Mouse (Mus musculus) liver, embryonic 16.5 days (tissue): ENCODE measurements around the gene Gm42906. TPM values are rescaled to one million over a fixed set of nuclear protein-coding genes. Genes with fewer than 3 reads are reported as not detected.

Source experiments
- ATAC-seq: fragments of 200-750 bp; cut with Nextera tagmentation; 2 replicates; pipeline ENCODE4 v1.8.0; 2017; ENCODE audit warnings: low read depth, mild to moderate bottlenecking, moderate number of reproducible peaks, moderate library complexity
- H3K27ac ChIP-seq: fragments of 300-500 bp; sonication (generic); 2 replicates; pipeline ENCODE4 v1.5.1; 2014; ENCODE audit warnings: mild to moderate bottlenecking, low read length
- H3K27me3 ChIP-seq: fragments of 300-500 bp; sonication (generic); 2 replicates; pipeline ENCODE4 v1.6.1; 2014; ENCODE audit warnings: low read depth, low read length, mixed read lengths; ENCODE audit not compliant: control insufficient read depth, insufficient read depth
- H3K36me3 ChIP-seq: fragments of 300-500 bp; sonication (generic); 2 replicates; pipeline ENCODE4 v1.6.1; 2014; ENCODE audit warnings: mild to moderate bottlenecking; ENCODE audit not compliant: control insufficient read depth, insufficient read depth
- H3K4me1 ChIP-seq: fragments of 300-500 bp; sonication (generic); 2 replicates; pipeline ENCODE4 v1.6.1; 2014; ENCODE audit warnings: low read depth, low read length, mixed read lengths; ENCODE audit not compliant: control insufficient read depth
- H3K4me2 ChIP-seq: fragments of 300-500 bp; sonication (generic); 2 replicates; pipeline ENCODE4 v1.6.1; 2014; ENCODE audit warnings: low read depth, low read length, mixed read lengths
- H3K4me3 ChIP-seq: fragments of 300-500 bp; sonication (generic); 2 replicates; pipeline ENCODE4 v1.5.1; 2014; ENCODE audit warnings: low read depth, mild to moderate bottlenecking, low read length
- H3K9ac ChIP-seq: fragments of 300-500 bp; sonication (generic); 2 replicates; pipeline ENCODE4 v1.6.1; 2014; ENCODE audit warnings: low read depth, low read length
- H3K9me3 ChIP-seq: fragments of 300-500 bp; sonication (generic); replicated peaks from 2 replicates; pipeline ENCODE4 v1.6.1; 2016; ENCODE audit warnings: low read length; ENCODE audit not compliant: control insufficient read depth
- WGBS: fragments of 180-500 bp; shearing (Covaris S2); extraction: QIAGEN DNeasy Blood & Tissue Kit; methylation state at CpG from one replicate; pipeline ENCODE4 v1.1.7; 2014; ENCODE audit not compliant: insufficient replicate concordance; 5-methylcytosine and 5-hydroxymethylcytosine counted together
- polyA plus RNA-seq: library from polyadenylated mRNA; unstranded; fragments of >200 nt; fragmentation: Nextera tagmentation; extraction: Ambion mirVana; gene quantifications from 2 replicates; pipeline ENCODE4 v1.2.1, GENCODE M21; 2015

The Gm42906 gene
- polyA plus RNA-seq = not detected in 2 replicates

- Histone ChIP-seq H3K9ac (no peak within 1 kb of the TSS), H3K27ac (no peak within 1 kb of the TSS), H3K4me2 (no peak within 1 kb of the TSS), H3K27me3 (no peaks in the 10 kb centered on the region), H3K4me1 (peaks cover 3% of the 10 kb centered on the region; the same call in 1 of the 2 replicates), H3K36me3 (no peaks in the 10 kb centered on the region), H3K4me3 (no peak within 1 kb of the TSS), H3K9me3 (no peaks in the 10 kb centered on the region)
- ATAC-seq = peak; percentile 47; the same call in 1 of the 2 replicates
- 30% methylated on average over 3 of the region's 3 CpGs for WGBS
Measured at GRCm38 (mm10) chr5:151428113-151428756, at the start of gene Gm42906. TSS of gene Gm42906 (minus strand) at chr5:151428163.

- no peak overlapping the region for H3K27ac ChIP-seq
Measured at GRCm38 (mm10) chr5:151445695-151446094, 17.7 kb upstream of the Gm42906 start.

DNA sequence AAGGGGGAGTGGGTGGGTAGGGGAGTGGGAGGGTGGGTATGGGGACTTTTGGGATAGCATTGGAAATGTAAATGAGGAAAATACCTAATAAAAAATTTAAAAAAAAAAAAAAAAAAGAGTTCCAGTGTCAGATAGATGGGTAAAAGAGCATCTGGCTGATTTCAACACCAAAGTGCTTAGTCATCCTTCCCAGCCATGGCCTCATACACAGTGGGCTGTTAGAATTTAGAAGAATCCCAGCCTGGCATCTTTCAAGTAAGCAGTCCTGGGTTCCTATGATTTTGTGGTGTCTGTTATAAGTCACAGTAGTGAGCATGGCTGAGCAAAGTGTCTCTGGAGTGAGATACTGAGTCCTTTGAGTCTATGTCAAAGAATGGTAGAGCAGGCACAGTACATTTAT lies 7.1 kb upstream of the Gm42906 start:
- no peak overlapping the region for H3K4me2 ChIP-seq
- H3K4me1 ChIP-seq = no peaks in the 10 kb centered on the region
- ATAC-seq = peak; percentile 35; the same call in 1 of the 2 replicates
- H3K27ac ChIP-seq = no peak overlapping the region
- H3K27me3 ChIP-seq = no peaks in the 10 kb centered on the region
- no peak overlapping the region for H3K9ac ChIP-seq
- H3K36me3 ChIP-seq = no peaks in the 10 kb centered on the region
- H3K4me3 ChIP-seq = no peak overlapping the region
- no peaks in the 10 kb centered on the region for H3K9me3 ChIP-seq

More at GRCm38 (mm10) chr5:151445695-151446094, 17.7 kb upstream of the Gm42906 start:
- H3K27me3 ChIP-seq = no peaks in the 10 kb centered on the region
- H3K36me3 ChIP-seq = no peaks in the 10 kb centered on the region
- H3K4me2 ChIP-seq = no peak overlapping the region
- H3K4me3 ChIP-seq = no peak overlapping the region
- H3K4me1 ChIP-seq = no peaks in the 10 kb centered on the region
- H3K9ac ChIP-seq = no peak overlapping the region
- no peaks in the 10 kb centered on the region for H3K9me3 ChIP-seq
- no peak for ATAC-seq

DNA sequence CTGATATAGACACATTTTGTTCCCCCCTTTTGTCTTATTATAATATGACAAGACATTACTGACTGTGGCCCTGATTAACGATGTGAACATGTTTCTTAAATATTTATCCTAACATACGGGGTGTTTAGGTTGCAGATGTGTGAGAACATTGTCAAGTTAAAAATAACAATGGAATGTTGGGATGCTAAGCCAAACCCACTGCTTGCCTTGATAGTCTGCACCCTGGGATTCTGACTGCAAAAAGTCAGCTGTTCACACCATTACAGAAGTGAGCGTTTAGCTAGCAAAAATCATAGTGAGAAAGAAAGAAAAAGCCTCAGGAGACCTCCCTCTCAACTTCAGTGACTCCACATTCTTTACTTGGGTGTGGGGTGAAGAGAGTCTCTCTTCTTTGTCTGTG lies 1.5 kb downstream of the Gm42906 start:
- WGBS = 59% methylated on average over 3 of the region's 3 CpGs
- Histone ChIP-seq H3K36me3 (no peaks in the 10 kb centered on the region), H3K4me2 (no peak overlapping the region), H3K4me3 (no peak overlapping the region), H3K9ac (no peak overlapping the region), H3K27ac (no peak overlapping the region), H3K9me3 (no peaks in the 10 kb centered on the region), H3K4me1 (peaks cover 3% of the 10 kb centered on the region; the same call in 1 of the 2 replicates), H3K27me3 (no peaks in the 10 kb centered on the region)
- no peak for ATAC-seq

- Histone ChIP-seq H3K36me3 (no peaks in the 10 kb centered on the region), H3K4me3 (no peak overlapping the region), H3K9ac (no peak overlapping the region), H3K27ac (no peak overlapping the region), H3K27me3 (no peaks in the 10 kb centered on the region), H3K9me3 (no peaks in the 10 kb centered on the region), H3K4me2 (no peak overlapping the region), H3K4me1 (peaks cover 15% of the 10 kb centered on the region)
- no peak for ATAC-seq
- 80% methylated on average over 6 of the region's 6 CpGs for WGBS
Measured at GRCm38 (mm10) chr5:151422692-151423091, 5.3 kb downstream of the Gm42906 start.

DNA sequence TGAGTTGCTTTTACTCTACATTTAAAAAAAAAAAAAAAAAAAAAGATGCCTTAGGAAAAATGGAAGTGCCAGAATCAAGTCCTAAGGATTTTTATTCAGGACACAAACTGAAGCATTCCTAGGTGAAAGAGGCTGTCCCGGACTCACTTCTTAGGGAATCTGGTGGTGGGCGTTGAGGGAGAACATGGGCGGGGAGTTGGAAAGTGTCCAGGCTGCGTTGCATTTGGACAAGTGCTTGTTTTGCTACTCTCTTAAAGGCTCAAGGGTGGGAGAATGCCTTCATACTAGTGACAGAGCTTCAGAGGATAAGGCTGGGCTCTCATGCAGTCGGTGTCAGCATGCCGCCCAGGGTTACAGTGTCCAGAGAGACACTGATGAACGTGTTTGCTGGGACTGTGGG lies 6.1 kb downstream of the Gm42906 start:
- no peaks in the 10 kb centered on the region for H3K36me3 ChIP-seq
- H3K9me3 ChIP-seq = no peaks in the 10 kb centered on the region
- H3K4me3 ChIP-seq = no peak overlapping the region
- 72% methylated on average over 7 of the region's 7 CpGs for WGBS
- peaks cover 23% of the 10 kb centered on the region for H3K4me1 ChIP-seq
- no peak overlapping the region for H3K4me2 ChIP-seq
- no peak for ATAC-seq
- no peaks in the 10 kb centered on the region for H3K27me3 ChIP-seq
- no peak overlapping the region for H3K9ac ChIP-seq
- no peak overlapping the region for H3K27ac ChIP-seq

- H3K9me3 ChIP-seq = no peaks in the 10 kb centered on the region
- peak overlapping the region; percentile 34; the same call in 1 of the 2 replicates for H3K27ac ChIP-seq
- no peak overlapping the region for H3K9ac ChIP-seq
- no peaks in the 10 kb centered on the region for H3K27me3 ChIP-seq
- H3K4me2 ChIP-seq = peak overlapping the region; percentile 44
- peak; percentile 91 for ATAC-seq
- no peak overlapping the region for H3K4me3 ChIP-seq
- H3K4me1 ChIP-seq = peaks cover 26% of the 10 kb centered on the region
- H3K36me3 ChIP-seq = no peaks in the 10 kb centered on the region
- 39% methylated on average over 2 of the region's 2 CpGs for WGBS
Measured at GRCm38 (mm10) chr5:151418551-151418950, 9.4 kb downstream of the Gm42906 start.

DNA sequence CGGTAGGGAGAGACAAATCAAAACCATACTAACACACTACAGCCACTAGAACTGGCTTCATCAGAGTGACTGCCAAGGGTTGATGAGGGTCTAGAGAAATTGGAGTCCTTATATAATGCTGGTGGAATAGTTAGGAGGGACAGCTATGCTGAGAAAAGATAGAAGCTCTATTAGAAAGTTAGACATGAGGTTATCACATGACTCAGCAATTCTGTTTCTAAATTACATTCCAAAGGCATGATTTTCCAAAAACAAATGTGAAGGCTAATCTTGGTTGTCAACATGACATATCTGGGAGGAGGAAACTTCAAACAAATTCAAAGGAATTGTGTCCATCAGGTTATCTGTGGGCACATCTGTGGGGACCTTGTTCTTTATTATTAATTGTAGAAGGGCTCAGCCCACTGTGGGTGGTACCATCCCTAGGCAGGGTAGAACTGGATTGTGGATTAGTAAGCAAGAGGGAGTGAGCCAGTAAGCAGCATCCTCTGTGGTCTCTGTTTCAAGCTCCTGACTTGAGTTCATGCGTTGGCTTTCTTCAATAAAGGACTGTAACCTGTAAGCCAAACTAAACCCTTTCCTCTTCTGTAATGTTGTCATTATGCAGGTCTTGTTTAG lies 10.4 kb downstream of the Gm42906 start:
- no peaks in the 10 kb centered on the region for H3K9me3 ChIP-seq
- 58% methylated on average over 2 of the region's 2 CpGs for WGBS
- H3K36me3 ChIP-seq = no peaks in the 10 kb centered on the region
- H3K9ac ChIP-seq = no peak overlapping the region; the same call in 1 of the 2 replicates
- peak overlapping the region; percentile 78 for H3K27ac ChIP-seq
- ATAC-seq = peak; percentile 43
- 0 out of 2 replicates have a peak overlapping the region, but pooled peaks have one; percentile 15 for H3K4me3 ChIP-seq
- H3K27me3 ChIP-seq = no peaks in the 10 kb centered on the region
- peaks cover 36% of the 10 kb centered on the region for H3K4me1 ChIP-seq
- H3K4me2 ChIP-seq = peak overlapping the region; percentile 43

DNA sequence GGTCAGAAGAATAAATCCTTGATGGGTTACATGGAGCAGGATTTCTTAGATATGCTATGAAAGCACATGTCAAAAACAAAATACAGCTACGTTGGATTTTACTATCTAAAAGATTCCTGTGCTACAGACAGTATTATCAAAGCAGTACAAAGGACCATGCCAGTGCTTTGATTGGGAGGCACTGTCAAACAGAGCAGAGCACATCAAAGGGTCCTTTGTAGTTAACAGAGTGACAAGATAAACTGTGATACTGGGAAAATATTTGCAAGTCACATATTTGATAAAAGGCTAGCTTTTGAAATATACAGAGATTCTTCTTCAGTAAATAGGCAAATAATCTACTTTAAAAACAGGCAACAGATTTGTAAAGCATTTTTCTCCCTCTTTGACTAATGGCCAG lies 11.0 kb downstream of the Gm42906 start:
- H3K9me3 ChIP-seq = no peaks in the 10 kb centered on the region
- H3K4me1 ChIP-seq = peaks cover 39% of the 10 kb centered on the region
- H3K36me3 ChIP-seq = no peaks in the 10 kb centered on the region
- H3K27me3 ChIP-seq = no peaks in the 10 kb centered on the region
- 5% methylated on average over 1 of the region's 1 CpGs for WGBS
- H3K4me3 ChIP-seq = no peak overlapping the region
- no peak for ATAC-seq
- no peak overlapping the region for H3K4me2 ChIP-seq
- H3K27ac ChIP-seq = peak overlapping the region; percentile 78
- no peak overlapping the region for H3K9ac ChIP-seq
